Mouse (Mus musculus): Measurements from ENCODE around the gene Otub1.

DNA sequence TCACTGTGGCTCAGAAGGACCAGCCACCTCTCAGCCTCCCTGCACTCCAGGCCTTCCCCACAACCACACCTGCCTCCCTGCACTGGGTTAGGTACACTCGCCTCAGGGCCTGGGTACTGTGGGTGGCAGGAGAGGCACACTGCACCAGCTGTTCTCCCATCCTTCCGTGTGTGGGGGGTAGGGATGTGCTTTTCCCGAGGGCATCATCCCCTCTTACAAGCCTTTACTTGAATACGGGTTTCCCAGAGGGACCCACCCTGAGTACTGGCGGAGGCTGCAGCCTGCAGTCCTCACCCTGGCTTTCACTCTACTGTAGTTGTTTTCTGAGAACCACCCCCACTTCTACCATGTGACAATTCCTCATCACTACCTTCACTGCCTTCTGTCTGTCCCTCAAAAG, 19.0 kb downstream of the Otub1 start:
- TF ChIP-seq POLR2A (IDR thresholded peaks at IDR 0.05; ENCODE audit: borderline replicate concordance, insufficient read depth, low read length) = no peak
- TF ChIP-seq CTCF (IDR thresholded peaks at IDR 0.05; ENCODE audit: borderline replicate concordance, insufficient read depth, low read depth, low read length) = no peak

Data from cerebellum, adult 2 months (tissue).